Mouse (Mus musculus) liver, embryonic 14.5 days (tissue): ENCODE measurements at regions not wholly inside any gene's neighbourhood (a gene's known extent, or its start where the extent isn't known, plus 50 kb on each side); places are given as distances from the start of the nearest gene placed in this dataset.

ENCODE experiments used
- CTCF ChIP-seq: IDR thresholded peaks from 2 replicates; pipeline ENCODE4 v1.5.1; 2016; ENCODE audit warnings: antibody characterized with exemption, low read depth, control low read depth
- EP300 ChIP-seq: IDR thresholded peaks from 2 replicates; pipeline ENCODE4 v1.6.1; 2016; ENCODE audit warnings: antibody characterized with exemption, low read depth

GRCm38 (mm10) chr4:48871105-48871504 lies 188.0 kb upstream of the Plppr1 start:
- TF ChIP-seq EP300 (no peak), CTCF (no peak)
